Mouse (Mus musculus) midbrain, embryonic 11.5 days (tissue): ENCODE data around the gene Tmbim6. TPM values are rescaled to one million over a fixed set of nuclear protein-coding genes. Genes with fewer than 3 reads are reported as not detected.

Experiments
- ATAC-seq: fragments of 200-750 bp; cut with Nextera tagmentation; 2 replicates; pipeline ENCODE4 v1.8.0; 2017; ENCODE audit warnings: moderate TSS enrichment, moderate library complexity; ENCODE audit not compliant: low FRiP score
- DNase-seq: peaks from one replicate; pipeline ENCODE4 v3.0.0; 2015; ENCODE audit warnings: low spot score; ENCODE audit errors: missing footprints
- H3K27ac ChIP-seq: fragments of 300-500 bp; sonication (generic); 2 replicates; pipeline ENCODE4 v1.5.1; 2014; ENCODE audit warnings: low read depth, low read length
- H3K27me3 ChIP-seq: fragments of 300-500 bp; sonication (generic); 2 replicates; pipeline ENCODE4 v1.6.1; 2014; ENCODE audit warnings: mild to moderate bottlenecking, low read length, moderate library complexity, mixed read lengths; ENCODE audit not compliant: control insufficient read depth, insufficient read depth
- H3K36me3 ChIP-seq: fragments of 300-500 bp; sonication (generic); 2 replicates; pipeline ENCODE4 v1.6.1; 2014; ENCODE audit warnings: mild to moderate bottlenecking, low read length, moderate library complexity, mixed read lengths; ENCODE audit not compliant: control insufficient read depth, insufficient read depth
- H3K4me1 ChIP-seq: fragments of 300-500 bp; sonication (generic); 2 replicates; pipeline ENCODE4 v1.6.1; 2014; ENCODE audit warnings: low read length; ENCODE audit not compliant: control insufficient read depth, insufficient read depth
- H3K4me2 ChIP-seq: fragments of 300-500 bp; sonication (generic); 2 replicates; pipeline ENCODE4 v1.6.1; 2014; ENCODE audit warnings: mild to moderate bottlenecking, moderate library complexity
- H3K4me3 ChIP-seq: fragments of 300-500 bp; sonication (generic); 2 replicates; pipeline ENCODE4 v1.5.1; 2014; ENCODE audit warnings: low read depth, low read length
- H3K9ac ChIP-seq: fragments of 300-500 bp; sonication (generic); 2 replicates; pipeline ENCODE4 v1.6.1; 2014; ENCODE audit warnings: low read length
- H3K9me3 ChIP-seq: fragments of 300-500 bp; sonication (generic); 2 replicates; pipeline ENCODE4 v1.6.1; 2016; ENCODE audit warnings: low read length; ENCODE audit not compliant: control insufficient read depth
- WGBS: fragments of 180-500 bp; shearing (Covaris S2); extraction: QIAGEN DNeasy Blood & Tissue Kit; methylation state at CpG from one replicate; pipeline ENCODE4 v1.1.7; 2014; 5-methylcytosine and 5-hydroxymethylcytosine counted together
- polyA plus RNA-seq: library from polyadenylated mRNA; unstranded; fragments of >200 nt; fragmentation: Nextera tagmentation; extraction: Ambion mirVana; gene quantifications from 2 replicates; pipeline ENCODE4 v1.2.1, GENCODE M21; 2014

The Tmbim6 gene
- polyA plus RNA-seq, 1 experiment from 2014 or later: 248 TPM

- Histone ChIP-seq H3K9ac (no peak overlapping the region), H3K4me1 (no peaks in the 10 kb centered on the region), H3K9me3 (no peaks in the 10 kb centered on the region), H3K4me3 (no peak overlapping the region), H3K4me2 (no peak overlapping the region), H3K27ac (no peak overlapping the region), H3K27me3 (no peaks in the 10 kb centered on the region), H3K36me3 (peaks cover 23% of the 10 kb centered on the region)
- 94% methylated on average over 9 of the region's 9 CpGs for WGBS
- ATAC-seq (no peak), DNase-seq (no peak)
Measured at GRCm38 (mm10) chr15:99405150-99405549, 12.5 kb downstream of the Tmbim6 start.

- H3K9me3 ChIP-seq: no peaks in the 10 kb centered on the region
- H3K9ac ChIP-seq: no peak overlapping the region
- H3K27me3 ChIP-seq: no peaks in the 10 kb centered on the region
- WGBS: 92% methylated on average over 15 of the region's 15 CpGs
- H3K4me1 ChIP-seq: no peaks in the 10 kb centered on the region
- H3K4me3 ChIP-seq: no peak overlapping the region
- peaks cover 23% of the 10 kb centered on the region for H3K36me3 ChIP-seq
- DNase-seq: no peak
- H3K27ac ChIP-seq: no peak overlapping the region
- ATAC-seq: no peak
- H3K4me2 ChIP-seq: no peak overlapping the region
Measured at GRCm38 (mm10) chr15:99406986-99407570, 14.4 kb downstream of the Tmbim6 start.

GRCm38 (mm10) chr15:99408845-99409244 is 16.2 kb downstream of the Tmbim6 start:
- H3K9ac ChIP-seq: no peak overlapping the region
- ATAC-seq (no peak), DNase-seq (no peak)
- H3K4me2 ChIP-seq: no peak overlapping the region
- H3K27ac ChIP-seq: no peak overlapping the region
- H3K36me3 ChIP-seq: peaks cover 23% of the 10 kb centered on the region
- H3K27me3 ChIP-seq: no peaks in the 10 kb centered on the region
- no peaks in the 10 kb centered on the region for H3K9me3 ChIP-seq
- no peaks in the 10 kb centered on the region for H3K4me1 ChIP-seq
- 92% methylated on average over 9 of the region's 9 CpGs for WGBS
- H3K4me3 ChIP-seq: no peak overlapping the region

GRCm38 (mm10) chr15:99411747-99412146 is 19.1 kb downstream of the Tmbim6 start:
- DNase-seq (no peak), ATAC-seq (no peak)
- Histone ChIP-seq H3K27ac (no peak overlapping the region), H3K36me3 (peaks cover 15% of the 10 kb centered on the region), H3K9ac (no peak overlapping the region), H3K4me2 (no peak overlapping the region), H3K4me3 (no peak overlapping the region), H3K4me1 (no peaks in the 10 kb centered on the region), H3K9me3 (no peaks in the 10 kb centered on the region), H3K27me3 (no peaks in the 10 kb centered on the region)
- WGBS: 65% methylated on average over 14 of the region's 14 CpGs

- H3K9ac ChIP-seq: no peak overlapping the region
- no peak overlapping the region for H3K27ac ChIP-seq
- H3K27me3 ChIP-seq: no peaks in the 10 kb centered on the region
- no peaks in the 10 kb centered on the region for H3K36me3 ChIP-seq
- H3K4me3 ChIP-seq: no peak overlapping the region
- WGBS: 28% methylated on average over 2 of the region's 2 CpGs
- peak; percentile 91 for DNase-seq
- ATAC-seq: no peak
- H3K4me2 ChIP-seq: no peak overlapping the region
- H3K9me3 ChIP-seq: no peaks in the 10 kb centered on the region
- peaks cover 6% of the 10 kb centered on the region for H3K4me1 ChIP-seq
Measured at GRCm38 (mm10) chr15:99415793-99416192, 23.1 kb downstream of the Tmbim6 start.

GRCm38 (mm10) chr15:99416348-99416882 is 23.7 kb downstream of the Tmbim6 start:
- Histone ChIP-seq H3K27me3 (no peaks in the 10 kb centered on the region), H3K4me3 (no peak overlapping the region), H3K4me2 (no peak overlapping the region), H3K27ac (no peak overlapping the region), H3K36me3 (no peaks in the 10 kb centered on the region), H3K9me3 (no peaks in the 10 kb centered on the region), H3K4me1 (peaks cover 10% of the 10 kb centered on the region), H3K9ac (no peak overlapping the region)
- DNase-seq: peak; percentile 98
- 26% methylated on average over 13 of the region's 13 CpGs for WGBS
- no peak for ATAC-seq

GRCm38 (mm10) chr15:99416957-99417356 is 24.3 kb downstream of the Tmbim6 start:
- no peak overlapping the region for H3K4me3 ChIP-seq
- no peak for ATAC-seq
- H3K27me3 ChIP-seq: no peaks in the 10 kb centered on the region
- WGBS: 47% methylated on average over 4 of the region's 4 CpGs
- DNase-seq: no peak
- H3K36me3 ChIP-seq: no peaks in the 10 kb centered on the region
- H3K4me1 ChIP-seq: peaks cover 10% of the 10 kb centered on the region
- H3K27ac ChIP-seq: no peak overlapping the region
- H3K9me3 ChIP-seq: no peaks in the 10 kb centered on the region
- no peak overlapping the region for H3K4me2 ChIP-seq
- H3K9ac ChIP-seq: no peak overlapping the region

GRCm38 (mm10) chr15:99417692-99418271 is 25.1 kb downstream of the Tmbim6 start:
- ATAC-seq (no peak), DNase-seq (peak; percentile 37)
- Histone ChIP-seq H3K9ac (no peak overlapping the region), H3K4me2 (no peak overlapping the region), H3K4me1 (peaks cover 10% of the 10 kb centered on the region), H3K9me3 (no peaks in the 10 kb centered on the region), H3K27ac (no peak overlapping the region), H3K27me3 (no peaks in the 10 kb centered on the region), H3K36me3 (no peaks in the 10 kb centered on the region; the same call in 1 of the 2 replicates), H3K4me3 (no peak overlapping the region)
- WGBS: 50% methylated on average over 17 of the region's 17 CpGs

GRCm38 (mm10) chr15:99420101-99420500 is 27.4 kb downstream of the Tmbim6 start:
- Histone ChIP-seq H3K27me3 (no peaks in the 10 kb centered on the region), H3K27ac (peak overlapping the region; percentile 87), H3K36me3 (peaks cover 6% of the 10 kb centered on the region; the same call in 1 of the 2 replicates), H3K4me3 (no peak overlapping the region), H3K4me2 (peak overlapping the region; percentile 32; the same call in 1 of the 2 replicates), H3K4me1 (peaks cover 10% of the 10 kb centered on the region), H3K9me3 (no peaks in the 10 kb centered on the region), H3K9ac (peak overlapping the region; percentile 52; the same call in 1 of the 2 replicates)
- DNase-seq: no peak
- 26% methylated on average over 5 of the region's 5 CpGs for WGBS
- ATAC-seq: no peak
